Mouse (Mus musculus): ENCODE results near the gene Timp2. TPM values are rescaled to one million over a fixed set of nuclear protein-coding genes. Genes with fewer than 3 reads are reported as not detected.
A peak's percentile ranks its signal among the peaks of the same experiment; 100 is the strongest.

Gene Timp2
- total RNA-seq, 2 experiments from 2014 or later: 26.4 to 39.0 TPM

GRCm38 (mm10) chr11:118254159-118254951 lies 101.2 kb downstream of the Timp2 start:
- ATAC-seq (ENCODE audit: poor library complexity, severe bottlenecking): peak; percentile 90

GRCm38 (mm10) chr11:118253447-118254158 lies 101.9 kb downstream of the Timp2 start:
- peak; percentile 6; the same call in 1 of the 2 replicates for ATAC-seq (ENCODE audit: poor library complexity, severe bottlenecking)

Other genes starting within 250 kb of the Timp2 start
- under 0.01 TPM in 1 of 2 replicates, not detected in the other for gene Dnah17, start 225.1 kb downstream of the Timp2 start, total RNA-seq (2015)
- gene Dnah17, start 225.1 kb downstream of the Timp2 start, total RNA-seq (2017): under 0.01 TPM in 2 replicates
- 15.9 and 21.9 TPM in 2 replicates for gene Cyth1, start 107.1 kb downstream of the Timp2 start, total RNA-seq (2015)
- 84.3 and 87.5 TPM in 2 replicates for gene Cyth1, start 107.1 kb downstream of the Timp2 start, total RNA-seq (2017)
- 4.4 and 8.4 TPM in 2 replicates for gene Usp36, start 65.5 kb downstream of the Timp2 start, total RNA-seq (2015)
- 4.9 and 6.5 TPM in 2 replicates for gene Usp36, start 65.5 kb downstream of the Timp2 start, total RNA-seq (2017)
- 0.38 and 0.87 TPM in 2 replicates for gene Cep295nl, start 13.2 kb downstream of the Timp2 start, total RNA-seq (2015)
- 0.66 and 1.6 TPM in 2 replicates for gene Cep295nl, start 13.2 kb downstream of the Timp2 start, total RNA-seq (2017)
- gene Lgals3bp, start 46.4 kb upstream of the Timp2 start, total RNA-seq (2015): 63.8 and 78.5 TPM in 2 replicates
- 42.1 and 48.1 TPM in 2 replicates for gene Lgals3bp, start 46.4 kb upstream of the Timp2 start, total RNA-seq (2017)
- 18.9 and 19.2 TPM in 2 replicates for gene Cant1, start 63.3 kb upstream of the Timp2 start, total RNA-seq (2015)
- 16.9 and 19.0 TPM in 2 replicates for gene Cant1, start 63.3 kb upstream of the Timp2 start, total RNA-seq (2017)
- not detected in 2 replicates for gene C1qtnf1, start 72.5 kb upstream of the Timp2 start, total RNA-seq (2015)
- not detected in 2 replicates for gene C1qtnf1, start 72.5 kb upstream of the Timp2 start, total RNA-seq (2017)
- 1.3 TPM in 2 replicates for gene Engase, start 121.1 kb upstream of the Timp2 start, total RNA-seq (2015)
- 3.7 and 5.5 TPM in 2 replicates for gene Engase, start 121.1 kb upstream of the Timp2 start, total RNA-seq (2017)

Data from megakaryocyte, adult 5-6 weeks (primary cell).